ENCODE assay signal across 12 mouse cellular contexts in the genomic region with DNA sequence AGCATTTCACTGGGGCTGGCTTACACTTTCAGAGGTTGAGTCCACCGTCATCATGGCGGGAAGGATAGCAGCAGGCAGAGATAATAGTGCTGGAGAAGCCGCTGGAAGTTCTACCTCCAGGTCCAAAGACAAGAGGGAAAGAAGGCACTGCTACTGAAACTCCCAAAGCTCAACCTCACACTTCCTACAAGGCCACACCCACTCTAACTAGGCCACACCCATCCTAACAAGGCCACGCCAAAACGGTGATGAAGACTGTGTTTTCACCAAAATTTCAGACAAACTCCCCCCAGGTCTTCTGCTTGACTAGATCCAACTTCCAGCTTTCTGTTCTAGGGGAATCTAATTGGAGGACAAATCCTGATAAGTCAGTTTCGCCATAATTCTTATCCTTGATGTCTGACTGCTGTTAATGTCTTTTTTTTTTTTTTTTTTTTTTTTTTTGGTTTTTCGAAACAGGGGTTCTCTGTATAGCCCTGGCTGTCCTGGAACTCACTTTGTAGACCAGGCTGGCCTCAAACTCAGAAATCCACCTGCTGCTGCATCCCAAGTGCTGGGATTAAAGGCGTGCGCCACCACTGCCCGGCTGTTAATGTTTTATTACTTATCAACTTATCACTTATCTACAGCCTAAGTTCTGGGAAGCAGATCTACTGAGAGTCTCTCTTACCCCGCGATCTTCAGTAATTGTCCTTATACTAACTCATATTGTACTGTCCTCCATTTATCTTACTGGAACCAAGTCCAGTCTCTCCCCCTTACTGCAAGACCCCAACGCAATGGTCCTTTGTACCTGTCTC. TPM values are rescaled to one million over a fixed set of nuclear protein-coding genes. Genes with fewer than 3 reads are reported as not detected.
A peak's percentile ranks its signal among the peaks of the same experiment; 100 is the strongest.
DNase-seq lines count a peak whose midpoint lies in the region; ATAC-seq lines count a peak whose summit lies in the region.
"Had no signal": no experiment of that assay in that cellular context is flagged by ENCODE, and none has a peak within 500 bp of the region (broad histone marks: within the 10 kb centered on the region; RNA-seq: fewer than 3 reads in every experiment).

No protein-coding gene starts in this region.

- H3K4me1 ChIP-seq in forebrain, embryonic 13.5 days = peaks cover 13% of the 10 kb centered on the region
- peaks cover 13% of the 10 kb centered on the region for H3K4me1 ChIP-seq in forebrain, embryonic 10.5 days
- H3K4me1 ChIP-seq in neural tube, embryonic 12.5 days = peaks cover 8% of the 10 kb centered on the region
- H3K4me1 ChIP-seq in liver, embryonic 11.5 days (replicated peaks; ENCODE audit: control insufficient read depth, insufficient read depth, low read length) = peaks cover 12% of the 10 kb centered on the region; the same call in 1 of the 2 replicates

- WGBS in forebrain, embryonic 13.5 days = 75% methylated on average over 13 of the region's 13 CpGs
- WGBS in forebrain, embryonic 10.5 days = 74% methylated on average over 13 of the region's 13 CpGs
- WGBS in neural tube, embryonic 12.5 days = 75% methylated on average over 12 of the region's 13 CpGs
- 61% methylated on average over 12 of the region's 13 CpGs for WGBS in liver, embryonic 11.5 days

- H3K4me3 ChIP-seq in forebrain, embryonic 13.5 days = no peak overlapping the region; the same call in 1 of the 2 replicates
- H3K4me3 ChIP-seq in forebrain, embryonic 10.5 days = no peak overlapping the region
- no peak overlapping the region for H3K4me3 ChIP-seq in neural tube, embryonic 12.5 days
- peak overlapping the region; percentile 95; the same call in 1 of the 2 replicates for H3K4me3 ChIP-seq in liver, embryonic 11.5 days (ENCODE audit: low read depth, low read length)

- no peak overlapping the region for H3K4me2 ChIP-seq in forebrain, embryonic 13.5 days
- H3K4me2 ChIP-seq in neural tube, embryonic 12.5 days (replicated peaks) = no peak overlapping the region
- peak overlapping the region; percentile 82; the same call in 1 of the 2 replicates for H3K4me2 ChIP-seq in liver, embryonic 11.5 days

- ATAC-seq in forebrain, embryonic 13.5 days = peak; percentile 14; the same call in 1 of the 2 replicates
- ATAC-seq in neural tube, embryonic 12.5 days (ENCODE audit: low FRiP score, low read depth) = peak; percentile 18; the same call in 1 of the 2 replicates
- no peak for ATAC-seq in liver, embryonic 11.5 days (replicated peaks; ENCODE audit: low FRiP score)

- DNase-seq in forebrain, embryonic 10.5 days (ENCODE audit: extremely low spot score, low spot score) = no peak
- DNase-seq in neural tube, embryonic 10.5 days (ENCODE audit: extremely low spot score, low spot score) = no peak
- DNase-seq in liver, embryonic 11.5 days (ENCODE audit: low spot score) = no peak
- peak; percentile 10 for DNase-seq in splenic B cell, adult 2 months (ENCODE audit: low read depth, low spot score)
- DNase-seq in spleen, postnatal 14 days (ENCODE audit: low spot score in 2 of 2) = no peak
- DNase-seq in gastrocnemius, adult 18-20 months (ENCODE audit: low spot score) = no peak

- peaks cover 24% of the 10 kb centered on the region for H3K36me3 ChIP-seq in forebrain, embryonic 13.5 days (ENCODE audit: poor library complexity, severe bottlenecking)
- H3K36me3 ChIP-seq in forebrain, embryonic 10.5 days (replicated peaks) = peaks cover 24% of the 10 kb centered on the region
- peaks cover 12% of the 10 kb centered on the region for H3K36me3 ChIP-seq in neural tube, embryonic 12.5 days
- H3K36me3 ChIP-seq in liver, embryonic 11.5 days (ENCODE audit: control insufficient read depth, insufficient read depth, low read length) = no peaks in the 10 kb centered on the region
- 0 out of 2 replicates have a peak, but pooled peaks cover 2% of the 10 kb centered on the region for H3K36me3 ChIP-seq in splenic B cell, adult 2 months (ENCODE audit: control insufficient read depth, insufficient read depth, low read length, poor library complexity, severe bottlenecking)

- no peaks in the 10 kb centered on the region for H3K9me3 ChIP-seq in forebrain, embryonic 13.5 days (replicated peaks)
- H3K9me3 ChIP-seq in forebrain, embryonic 10.5 days = no peaks in the 10 kb centered on the region
- no peaks in the 10 kb centered on the region for H3K9me3 ChIP-seq in neural tube, embryonic 12.5 days
- H3K9me3 ChIP-seq in liver, embryonic 11.5 days (ENCODE audit: control insufficient read depth, low read length) = no peaks in the 10 kb centered on the region

- H3K9ac ChIP-seq in forebrain, embryonic 13.5 days = no peak overlapping the region
- no peak overlapping the region for H3K9ac ChIP-seq in neural tube, embryonic 12.5 days
- H3K9ac ChIP-seq in liver, embryonic 11.5 days (ENCODE audit: low read depth, low read length) = no peak overlapping the region

- no peak overlapping the region; the same call in 1 of the 2 replicates for H3K27ac ChIP-seq in forebrain, embryonic 13.5 days
- H3K27ac ChIP-seq in forebrain, embryonic 10.5 days = no peak overlapping the region
- H3K27ac ChIP-seq in neural tube, embryonic 12.5 days = no peak overlapping the region
- no peak overlapping the region for H3K27ac ChIP-seq in liver, embryonic 11.5 days (ENCODE audit: low read depth, low read length)
- H3K27ac ChIP-seq: macrophage had no signal

- no peaks in the 10 kb centered on the region for H3K27me3 ChIP-seq in forebrain, embryonic 13.5 days
- no peaks in the 10 kb centered on the region for H3K27me3 ChIP-seq in forebrain, embryonic 10.5 days (ENCODE audit: poor library complexity, severe bottlenecking)
- H3K27me3 ChIP-seq in neural tube, embryonic 12.5 days (replicated peaks) = no peaks in the 10 kb centered on the region
- no peaks in the 10 kb centered on the region for H3K27me3 ChIP-seq in liver, embryonic 11.5 days (replicated peaks; ENCODE audit: control insufficient read depth, insufficient read depth, low read length)
- no peaks in the 10 kb centered on the region for H3K27me3 ChIP-seq in splenic B cell, adult 2 months (ENCODE audit: control insufficient read depth, insufficient read depth, low read length, poor library complexity, severe bottlenecking)

RNA-seq across cellular contexts. Expression of gene Rbm45, which starts 0.7 kb away (rescaled TPM):
- 22.5 and 24.8 TPM in 2 replicates for polyA plus RNA-seq in forebrain, embryonic 13.5 days (2015; fragmentation: Nextera tagmentation; extraction: Ambion mirVana)
- polyA plus RNA-seq in forebrain, embryonic 10.5 days (2016; fragmentation: Nextera tagmentation; extraction: Ambion mirVana) = 15.6 and 19.1 TPM in 2 replicates
- 14.1 and 18.6 TPM in 2 replicates for polyA plus RNA-seq in neural tube, embryonic 12.5 days (2016; fragmentation: Nextera tagmentation; extraction: Ambion mirVana)
- polyA plus RNA-seq in liver, embryonic 11.5 days (2014; fragmentation: Nextera tagmentation; extraction: Ambion mirVana) = 12.0 TPM in 2 replicates
- total RNA-seq in gastrocnemius, adult 18-20 months (2021) = 10 to 100 TPM in 1 of 2 experiments, 1 to 10 TPM in 1; 8.8 to 10.3 TPM

RNA-seq across cellular contexts. Expression of gene Cyct, which starts 8.8 kb away (rescaled TPM):
- polyA plus RNA-seq in forebrain, embryonic 13.5 days (2015; fragmentation: Nextera tagmentation; extraction: Ambion mirVana) = not detected in 2 replicates
- not detected in 2 replicates for polyA plus RNA-seq in forebrain, embryonic 10.5 days (2016; fragmentation: Nextera tagmentation; extraction: Ambion mirVana)
- not detected in 2 replicates for polyA plus RNA-seq in neural tube, embryonic 12.5 days (2016; fragmentation: Nextera tagmentation; extraction: Ambion mirVana)
- 0.27 TPM in 1 of 2 replicates, not detected in the other for polyA plus RNA-seq in liver, embryonic 11.5 days (2014; fragmentation: Nextera tagmentation; extraction: Ambion mirVana)
- total RNA-seq in gastrocnemius, adult 18-20 months (2021) = not detected
- total RNA-seq: gastrocnemius, postnatal 14 days; left cerebral cortex, adult 2 months had no signal
- polyA plus RNA-seq: macrophage; thymus, adult 2 months had no signal

RNA-seq across cellular contexts. Expression of gene Pde11a, which starts 30.5 kb away (rescaled TPM):
- 0.21 and 0.31 TPM in 2 replicates for polyA plus RNA-seq in forebrain, embryonic 13.5 days (2015; fragmentation: Nextera tagmentation; extraction: Ambion mirVana)
- 0.05 and 0.16 TPM in 2 replicates for polyA plus RNA-seq in forebrain, embryonic 10.5 days (2016; fragmentation: Nextera tagmentation; extraction: Ambion mirVana)
- 0.48 and 0.86 TPM in 2 replicates for polyA plus RNA-seq in neural tube, embryonic 12.5 days (2016; fragmentation: Nextera tagmentation; extraction: Ambion mirVana)
- polyA plus RNA-seq in liver, embryonic 11.5 days (2014; fragmentation: Nextera tagmentation; extraction: Ambion mirVana) = 0.12 and 0.40 TPM in 2 replicates
- total RNA-seq in gastrocnemius, adult 18-20 months (2021) = under 1 TPM; 0.09 to 0.21 TPM
- polyA plus RNA-seq: macrophage had no signal

RNA-seq across cellular contexts. Expression of gene Osbpl6, which starts 37.2 kb away (rescaled TPM):
- 14.5 and 15.6 TPM in 2 replicates for polyA plus RNA-seq in forebrain, embryonic 13.5 days (2015; fragmentation: Nextera tagmentation; extraction: Ambion mirVana)
- polyA plus RNA-seq in forebrain, embryonic 10.5 days (2016; fragmentation: Nextera tagmentation; extraction: Ambion mirVana) = 10.4 and 11.5 TPM in 2 replicates
- 26.4 and 33.1 TPM in 2 replicates for polyA plus RNA-seq in neural tube, embryonic 12.5 days (2016; fragmentation: Nextera tagmentation; extraction: Ambion mirVana)
- 3.0 and 3.4 TPM in 2 replicates for polyA plus RNA-seq in liver, embryonic 11.5 days (2014; fragmentation: Nextera tagmentation; extraction: Ambion mirVana)
- total RNA-seq in gastrocnemius, adult 18-20 months (2021) = 10 to 100 TPM; 39.9 to 53.7 TPM
- polyA plus RNA-seq: macrophage had no signal
